Mouse (Mus musculus): Measurements from ENCODE around the gene Tldc2. TPM values are rescaled to one million over a fixed set of nuclear protein-coding genes. Genes with fewer than 3 reads are reported as not detected.

Gene Tldc2
- total RNA-seq, 2 experiments from 2014 or later: not detected

GRCm38 (mm10) chr2:157060557-157061305 lies 26.1 kb upstream of the Tldc2 start:
- DNase-seq (ENCODE audit: low spot score in 2 of 2): no peak

GRCm38 (mm10) chr2:157063241-157063700 lies 23.6 kb upstream of the Tldc2 start:
- DNase-seq (ENCODE audit: low spot score in 2 of 2): no peak

- DNase-seq (ENCODE audit: low spot score in 2 of 2): no peak
Measured at GRCm38 (mm10) chr2:157064136-157064535, 22.7 kb upstream of the Tldc2 start.

GRCm38 (mm10) chr2:157064978-157065878 lies 21.6 kb upstream of the Tldc2 start:
- DNase-seq (ENCODE audit: low spot score in 2 of 2): no peak

GRCm38 (mm10) chr2:157065879-157066226 lies 21.0 kb upstream of the Tldc2 start:
- DNase-seq (ENCODE audit: low spot score in 2 of 2): no peak

- DNase-seq (ENCODE audit: low spot score in 2 of 2): no peak
Measured at GRCm38 (mm10) chr2:157066731-157067430, 20.0 kb upstream of the Tldc2 start.

- no peak for DNase-seq (ENCODE audit: low spot score in 2 of 2)
Measured at GRCm38 (mm10) chr2:157068701-157069354, 18.0 kb upstream of the Tldc2 start.

- DNase-seq (ENCODE audit: low spot score in 2 of 2): no peak
Measured at GRCm38 (mm10) chr2:157069355-157069735, 17.5 kb upstream of the Tldc2 start.

GRCm38 (mm10) chr2:157069755-157070315 lies 17.0 kb upstream of the Tldc2 start:
- no peak for DNase-seq (ENCODE audit: low spot score in 2 of 2)

GRCm38 (mm10) chr2:157070365-157070764 lies 16.5 kb upstream of the Tldc2 start:
- DNase-seq (ENCODE audit: low spot score in 2 of 2): no peak

- peak in 1 of 2 experiments; percentile 58 for DNase-seq (ENCODE audit: low spot score in 2 of 2)
Measured at GRCm38 (mm10) chr2:157071556-157071955, 15.3 kb upstream of the Tldc2 start.

GRCm38 (mm10) chr2:157072316-157072990 lies 14.4 kb upstream of the Tldc2 start:
- DNase-seq (ENCODE audit: low spot score in 2 of 2): no peak

GRCm38 (mm10) chr2:157073378-157074052 lies 13.3 kb upstream of the Tldc2 start:
- no peak for DNase-seq (ENCODE audit: low spot score in 2 of 2)

GRCm38 (mm10) chr2:157074186-157074724 lies 12.6 kb upstream of the Tldc2 start:
- no peak for DNase-seq (ENCODE audit: low spot score in 2 of 2)

GRCm38 (mm10) chr2:157074772-157075171 lies 12.1 kb upstream of the Tldc2 start:
- DNase-seq (ENCODE audit: low spot score in 2 of 2): no peak

- no peak for DNase-seq (ENCODE audit: low spot score in 2 of 2)
Measured at GRCm38 (mm10) chr2:157075226-157075625, 11.6 kb upstream of the Tldc2 start.

- no peak for DNase-seq (ENCODE audit: low spot score in 2 of 2)
Measured at GRCm38 (mm10) chr2:157075685-157076084, 11.2 kb upstream of the Tldc2 start.

- no peak for DNase-seq (ENCODE audit: low spot score in 2 of 2)
Measured at GRCm38 (mm10) chr2:157076585-157076984, 10.3 kb upstream of the Tldc2 start.

- peak in 1 of 2 experiments; percentile 41 for DNase-seq (ENCODE audit: low spot score in 2 of 2)
Measured at GRCm38 (mm10) chr2:157077160-157077559, 9.7 kb upstream of the Tldc2 start.
